Mouse (Mus musculus) left cerebral cortex, adult 8-10 months (tissue): ENCODE data around the gene Gm15293. TPM values are rescaled to one million over a fixed set of nuclear protein-coding genes. Genes with fewer than 3 reads are reported as not detected.
"Not testable (repeated sequence)": the region's sequence is repeated elsewhere in the genome, so short reads cannot be mapped to it uniquely, and the experiment has no call there.

Experiments
- DNase-seq, 2 experiments: peaks; one replicate each; pipeline ENCODE4 v3.0.0; 2022; ENCODE audit warnings: low spot score in 2 of 2
- total RNA-seq, 4 experiments: library from RNA; stranded (reverse); gene quantifications; 2 replicates each; pipeline ENCODE4 v1.2.4; 2022

Gm15293 gene
- not detected for total RNA-seq

DNA sequence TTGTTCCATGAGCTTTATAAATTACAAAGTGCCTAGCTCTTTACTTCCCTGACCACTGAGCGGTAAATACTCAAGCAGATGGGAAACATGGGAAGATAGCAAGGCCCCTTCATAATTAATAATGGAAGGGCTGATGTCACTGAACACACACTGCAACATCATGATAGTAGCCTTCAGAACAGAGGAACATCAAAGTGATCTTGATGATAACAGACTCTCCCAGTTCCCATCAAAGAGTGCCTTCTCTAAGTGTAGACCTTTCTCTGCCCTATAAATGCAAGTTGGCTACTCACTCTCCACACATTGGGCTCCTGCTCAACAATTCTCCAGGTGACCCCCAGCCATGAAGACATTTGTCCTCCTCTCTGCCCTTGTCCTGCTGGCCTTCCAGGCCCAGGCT is at the start of gene Gm15293:
Gene Gm15293 (plus strand): TSS at position 301 of the 400 bp plus-strand sequence.
- DNase-seq, result not testable (repeated sequence)

DNA sequence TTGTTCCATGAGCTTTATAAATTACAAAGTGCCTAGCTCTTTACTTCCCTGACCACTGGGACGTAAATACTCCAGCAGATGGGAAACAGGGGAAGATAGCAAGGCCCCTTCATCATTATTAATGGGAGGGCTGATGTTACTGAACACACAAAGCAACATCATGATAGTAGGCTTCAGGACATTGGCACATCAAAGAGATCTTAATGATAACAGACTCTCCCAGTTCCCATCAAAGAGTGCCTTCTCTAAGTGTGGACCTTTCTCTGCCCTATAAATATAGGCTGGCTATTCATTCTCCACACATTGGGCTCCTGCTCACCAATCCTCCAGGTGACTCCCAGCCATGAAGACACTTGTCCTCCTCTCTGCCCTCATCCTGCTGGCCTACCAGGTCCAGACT is 39.4 kb upstream of the Gm15293 start, which contains the start of gene Defa22:
Gene Defa22 (plus strand): TSS at position 301 of the 400 bp plus-strand sequence.
- not testable (repeated sequence) for DNase-seq

DNA sequence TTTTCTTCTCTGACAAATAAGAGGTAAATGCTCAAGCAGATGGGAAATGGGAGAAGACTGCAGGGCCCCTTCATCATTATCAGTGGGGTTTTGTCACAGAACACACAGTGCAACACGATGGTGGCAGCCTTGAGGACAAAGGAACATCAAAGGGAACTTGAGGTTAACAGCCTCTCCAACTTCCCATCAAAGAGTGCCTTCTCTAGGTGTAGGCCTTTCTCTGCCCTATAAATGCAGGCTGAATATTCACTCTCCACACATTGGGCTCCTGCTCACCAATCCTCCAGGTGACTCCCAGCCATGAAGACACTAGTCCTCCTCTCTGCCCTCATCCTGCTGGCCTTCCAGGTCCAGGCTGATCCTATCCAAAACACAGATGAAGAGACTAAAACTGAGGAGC is 10.0 kb upstream of the Gm15293 start, which contains the start of gene Defa31:
Gene Defa31 (plus strand): TSS at position 301 of the 400 bp plus-strand sequence.
- not testable (repeated sequence) for DNase-seq

Other genes with a start within 250 kb of the Gm15293 start
- gene Defa21, start 176.0 kb upstream of the Gm15293 start, total RNA-seq, result not detected
- not detected for gene Defa23, start 146.5 kb upstream of the Gm15293 start, total RNA-seq
- not detected for gene Defa35, start 136.5 kb upstream of the Gm15293 start, total RNA-seq
- not detected for gene Defa25, start 117.1 kb upstream of the Gm15293 start, total RNA-seq
- not detected for gene Gm14851, start 105.5 kb upstream of the Gm15293 start, total RNA-seq
- not detected for gene Defa30, start 66.9 kb upstream of the Gm15293 start, total RNA-seq
- not detected for gene Defa22, start 39.3 kb upstream of the Gm15293 start, total RNA-seq
- not detected for gene Defa31, start 9.9 kb upstream of the Gm15293 start, total RNA-seq
- gene Gm15292, start 48.2 kb downstream of the Gm15293 start, total RNA-seq, result not detected
- gene Defa27, start 114.0 kb downstream of the Gm15293 start, total RNA-seq, result not detected
- not detected for gene Defa29, start 125.5 kb downstream of the Gm15293 start, total RNA-seq
- not detected for gene Defa2, start 177.0 kb downstream of the Gm15293 start, total RNA-seq
- gene Defa33, start 190.2 kb downstream of the Gm15293 start, total RNA-seq, result not detected
- not detected for gene Defa36, start 225.8 kb downstream of the Gm15293 start, total RNA-seq